Mouse (Mus musculus): Measurements from ENCODE around the gene Tpgs1.
"Not testable (repeated sequence)": the region's sequence is repeated elsewhere in the genome, so short reads cannot be mapped to it uniquely, and the experiment has no call there.

Gene Tpgs1

DNA sequence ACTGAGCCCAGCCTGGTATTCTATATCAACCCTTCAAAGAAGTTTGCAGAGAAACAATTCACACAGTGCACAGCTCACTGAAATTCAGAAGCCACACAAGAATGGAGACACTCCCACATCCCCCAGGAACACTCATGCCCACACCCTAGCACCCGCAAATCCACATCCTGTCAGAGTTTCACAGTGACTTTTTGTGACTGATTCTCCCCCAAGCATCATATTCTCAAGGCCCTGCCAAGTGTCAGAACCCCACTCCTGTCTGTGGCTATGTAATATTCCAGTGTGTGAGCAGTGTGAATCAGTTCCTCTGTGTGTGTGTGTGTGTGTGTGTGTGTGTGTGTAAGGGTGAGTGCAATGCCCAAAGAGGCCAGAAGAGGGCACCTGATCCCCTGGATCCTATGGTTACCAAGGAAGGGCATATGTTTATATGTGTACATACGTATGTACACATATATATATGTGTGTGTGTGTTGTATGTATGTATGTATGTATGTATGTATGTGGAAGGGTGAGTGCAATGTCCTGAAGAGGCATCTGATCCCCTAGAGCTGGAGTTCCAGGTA is 22.9 kb downstream of the Tpgs1 start:
- DNase-seq (ENCODE audit: low read depth, low spot score), result peak; percentile 65

DNA sequence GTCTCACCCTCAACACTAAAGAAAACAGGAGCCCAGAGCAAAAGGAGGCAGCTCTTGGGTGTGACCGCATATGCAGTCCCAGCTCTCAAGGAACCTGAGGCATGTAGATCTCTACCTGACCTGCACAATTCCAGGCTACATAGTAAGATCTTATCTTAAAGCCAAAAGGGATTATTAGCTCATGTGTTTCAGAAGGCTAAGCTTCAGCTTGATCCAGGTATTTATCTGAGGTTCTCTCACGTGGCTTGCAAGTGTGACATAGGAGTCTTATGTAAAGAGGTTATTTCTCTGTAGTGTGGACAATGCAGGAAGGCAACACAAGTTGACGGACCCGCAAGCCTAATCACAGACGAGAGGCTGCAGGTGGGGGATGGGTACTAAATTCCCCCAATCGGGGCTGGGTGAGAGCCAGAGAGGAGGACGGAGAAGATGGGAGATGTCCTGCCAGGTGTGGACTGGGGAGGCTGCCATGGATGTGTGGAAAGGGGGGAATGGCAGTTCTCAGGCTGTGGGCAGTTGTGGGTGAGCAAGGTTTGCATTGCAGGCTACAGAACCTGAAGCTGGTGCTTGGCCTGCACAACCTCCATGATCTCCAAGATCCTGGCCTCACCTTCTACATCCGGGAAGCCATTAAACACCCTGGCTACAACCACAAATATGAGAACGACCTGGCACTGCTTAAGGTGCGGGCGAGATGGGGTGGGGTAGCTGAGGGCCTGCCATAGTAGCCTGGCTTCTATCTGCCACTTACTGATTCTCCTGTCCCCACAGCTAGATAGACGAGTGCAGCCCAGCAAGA is 24.6 kb downstream of the Tpgs1 start:
- DNase-seq (ENCODE audit: low read depth, low spot score), result no peak

DNA sequence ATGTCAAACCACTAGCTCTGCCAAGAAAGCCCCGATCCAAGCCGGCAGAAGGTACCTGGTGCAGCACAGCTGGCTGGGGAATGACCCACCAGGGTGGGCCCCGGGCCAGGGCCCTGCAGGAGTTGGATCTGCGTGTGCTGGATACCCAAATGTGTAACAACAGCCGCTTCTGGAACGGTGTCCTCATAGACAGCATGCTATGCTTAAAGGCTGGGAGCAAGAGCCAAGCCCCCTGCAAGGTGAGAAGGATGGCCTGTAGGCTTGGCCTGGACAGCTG is 25.1 kb downstream of the Tpgs1 start:
- DNase-seq (ENCODE audit: low read depth, low spot score), result no peak

DNA sequence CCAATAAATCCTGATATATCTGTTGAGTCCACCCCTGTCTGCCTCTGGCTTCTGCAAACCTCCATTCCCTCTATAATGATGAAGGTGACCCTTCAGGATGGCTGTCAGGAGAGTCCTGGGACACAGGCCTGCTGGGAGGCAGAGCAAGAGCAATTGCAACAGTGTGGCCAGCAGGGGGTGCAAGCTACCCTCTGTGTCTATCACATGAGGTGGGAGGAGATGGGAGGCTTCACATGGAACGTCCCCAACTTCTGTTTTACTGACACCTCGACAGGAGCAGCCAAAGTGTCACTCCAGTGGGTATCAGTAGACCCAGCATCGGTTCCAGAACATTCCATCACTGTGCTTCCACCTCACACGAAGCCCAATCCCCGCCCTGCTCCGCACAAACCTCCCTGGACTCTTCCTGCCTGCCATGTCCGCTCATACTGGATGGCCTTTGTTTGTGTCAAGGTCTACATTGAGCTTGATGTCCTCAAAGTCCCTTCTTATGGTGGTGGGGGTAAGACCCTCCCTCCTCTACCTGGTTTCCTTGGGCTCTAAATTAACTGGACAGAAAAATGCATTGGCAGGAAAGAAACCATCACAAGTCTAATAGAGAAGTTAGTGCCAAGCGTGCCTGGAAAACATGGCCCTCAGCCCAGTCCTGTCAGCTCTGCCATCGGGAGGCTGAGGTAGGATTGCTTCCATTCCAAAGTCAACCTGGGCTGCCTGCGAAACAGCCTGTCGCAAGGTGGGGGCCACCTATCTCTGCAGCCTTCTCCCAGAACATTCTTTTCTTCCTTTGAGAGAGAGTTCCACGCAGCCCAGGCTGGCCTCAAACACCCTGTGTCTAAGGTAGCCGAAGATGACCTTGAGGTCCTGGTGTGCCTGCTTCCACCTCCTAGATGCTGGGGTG is 26.3 kb downstream of the Tpgs1 start:
- DNase-seq (ENCODE audit: low read depth, low spot score), result peak; percentile 83

DNA sequence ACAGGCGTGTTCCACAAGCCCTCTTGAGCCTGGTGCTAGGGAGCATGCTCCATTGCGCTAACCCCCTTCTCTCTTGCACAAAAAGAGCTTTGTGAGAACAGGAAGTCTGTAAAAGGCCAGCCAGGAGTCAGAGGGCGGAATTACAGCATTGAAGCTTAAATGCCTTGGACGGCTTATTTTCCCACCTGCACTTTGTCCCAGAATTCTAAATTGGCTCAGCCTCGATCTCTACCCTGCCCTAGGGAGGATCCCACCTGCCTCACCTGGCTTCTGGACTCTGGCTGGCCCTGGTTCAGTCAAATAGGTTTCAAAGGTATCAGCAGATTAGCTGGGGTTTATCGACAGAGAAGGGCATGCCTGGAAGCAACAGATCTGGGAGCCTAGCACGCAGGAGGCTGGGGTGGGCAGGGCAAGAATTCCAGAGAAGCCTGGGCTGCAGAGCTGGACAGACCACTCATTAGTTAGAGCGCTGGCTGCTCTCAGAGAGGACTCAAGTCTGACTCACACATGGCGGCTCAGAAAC is 27.0 kb downstream of the Tpgs1 start:
- no peak for DNase-seq (ENCODE audit: low read depth, low spot score)

DNA sequence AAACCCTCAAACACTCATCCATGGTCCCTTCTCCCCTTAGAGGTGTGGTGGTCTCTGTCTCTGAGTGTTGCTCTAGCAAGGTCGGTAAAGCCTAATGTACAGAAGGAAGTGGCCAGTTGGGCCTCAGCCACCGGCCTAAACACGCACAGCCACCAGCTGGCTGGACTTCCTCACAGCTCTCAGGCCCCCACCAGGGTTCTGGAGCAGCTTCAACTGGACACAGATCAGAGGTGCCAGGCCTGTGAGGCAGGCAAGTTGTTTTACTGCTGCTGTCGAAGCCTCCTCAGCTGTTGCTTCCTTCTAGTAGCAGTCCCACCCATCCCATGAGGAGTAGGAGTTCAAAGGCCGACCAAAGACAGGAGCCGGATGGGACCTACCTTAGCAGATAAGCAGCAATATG is 28.7 kb downstream of the Tpgs1 start:
- no peak for DNase-seq (ENCODE audit: low read depth, low spot score)

DNA sequence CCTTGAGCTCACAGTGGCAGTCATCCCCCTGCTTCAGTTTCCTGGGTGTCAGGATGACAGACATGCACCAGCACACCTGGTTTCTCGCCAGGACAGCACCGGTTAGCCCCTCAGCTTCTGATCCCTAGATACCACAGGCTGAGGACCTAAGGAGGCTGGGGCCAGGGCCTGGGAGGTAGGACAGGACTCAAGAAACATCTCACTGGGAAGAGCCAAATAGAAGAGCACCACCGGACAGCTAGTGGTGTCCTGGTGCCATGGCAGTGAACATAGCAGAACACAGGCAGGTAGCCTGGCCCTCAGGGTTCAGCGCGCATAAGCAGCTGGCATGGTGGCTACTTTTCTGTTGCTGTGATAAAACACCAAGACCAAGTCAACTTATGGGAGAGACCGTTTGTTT is 29.3 kb downstream of the Tpgs1 start:
- no peak for DNase-seq (ENCODE audit: low read depth, low spot score)

DNA sequence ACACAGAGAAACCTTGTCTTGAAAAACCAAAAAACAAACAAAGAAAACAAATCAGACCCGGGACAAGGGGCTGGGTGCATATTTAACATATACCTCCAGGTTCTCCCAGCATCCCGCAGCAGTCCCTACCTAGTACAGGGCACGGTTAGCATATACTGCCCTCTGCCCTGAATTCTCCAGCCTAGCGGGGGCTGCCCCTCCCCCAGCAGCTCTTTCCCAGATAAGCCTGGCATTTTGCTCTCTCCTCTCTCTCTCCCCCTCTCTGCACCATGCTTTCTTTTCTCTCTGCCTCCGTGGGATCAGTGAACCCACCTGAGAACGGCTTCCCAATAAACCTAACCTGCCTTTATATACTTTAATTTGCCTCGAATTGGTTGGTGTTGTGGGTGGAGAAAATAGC is 31.5 kb downstream of the Tpgs1 start:
- DNase-seq (ENCODE audit: low read depth, low spot score), result no peak

DNA sequence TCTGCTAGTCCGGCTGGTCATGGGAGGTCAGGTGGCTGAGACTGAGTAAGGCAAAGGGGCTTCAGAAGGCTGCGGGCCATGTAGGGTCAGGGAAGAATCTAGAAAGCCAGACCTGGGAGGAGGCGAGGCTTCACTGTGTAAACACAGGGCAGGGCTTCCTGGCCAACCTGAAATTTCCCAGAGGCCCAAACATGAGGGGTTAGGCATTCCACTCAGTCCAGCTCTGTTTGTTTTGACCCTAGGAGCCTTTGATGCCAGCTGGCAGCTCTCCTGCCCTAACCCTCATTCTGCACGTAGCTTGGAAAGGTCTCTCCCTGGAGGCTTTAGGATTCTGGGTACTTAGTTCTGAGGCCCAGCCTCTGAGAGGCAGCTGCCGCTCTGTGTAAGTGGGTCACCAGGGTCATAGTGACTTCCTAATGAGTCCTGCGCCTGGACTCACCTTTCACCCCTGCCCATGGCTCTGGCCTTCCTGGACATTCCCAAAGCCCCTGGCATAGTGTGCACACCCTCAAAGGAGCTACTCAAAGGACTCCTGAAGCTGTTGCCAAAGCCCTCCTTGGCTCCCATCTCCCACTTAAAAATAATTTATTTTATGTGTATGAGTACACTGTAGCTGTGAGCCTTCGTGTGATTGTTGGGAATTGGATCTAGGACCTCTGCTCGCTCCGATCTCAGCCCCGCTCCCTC is 32.4 kb downstream of the Tpgs1 start:
- no peak for DNase-seq (ENCODE audit: low read depth, low spot score)

DNA sequence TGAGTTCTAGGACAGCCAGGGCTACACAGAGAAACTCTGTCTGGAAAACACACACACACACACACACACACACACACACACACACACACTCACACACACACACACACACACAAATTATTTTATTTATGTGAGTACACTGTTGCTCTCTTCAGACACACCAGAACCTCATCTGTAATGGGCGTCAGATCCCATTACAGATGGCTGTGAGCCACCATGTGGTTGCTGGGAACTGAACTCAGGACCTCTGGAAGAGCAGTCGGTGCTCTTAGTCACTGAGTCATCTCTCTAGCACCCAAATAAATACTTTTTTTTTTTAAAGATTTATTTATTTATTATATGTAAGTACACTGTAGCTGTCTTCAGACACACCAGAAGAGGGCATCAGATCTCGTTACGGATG is 33.8 kb downstream of the Tpgs1 start:
- not testable (repeated sequence) for DNase-seq (ENCODE audit: low read depth, low spot score)

DNA sequence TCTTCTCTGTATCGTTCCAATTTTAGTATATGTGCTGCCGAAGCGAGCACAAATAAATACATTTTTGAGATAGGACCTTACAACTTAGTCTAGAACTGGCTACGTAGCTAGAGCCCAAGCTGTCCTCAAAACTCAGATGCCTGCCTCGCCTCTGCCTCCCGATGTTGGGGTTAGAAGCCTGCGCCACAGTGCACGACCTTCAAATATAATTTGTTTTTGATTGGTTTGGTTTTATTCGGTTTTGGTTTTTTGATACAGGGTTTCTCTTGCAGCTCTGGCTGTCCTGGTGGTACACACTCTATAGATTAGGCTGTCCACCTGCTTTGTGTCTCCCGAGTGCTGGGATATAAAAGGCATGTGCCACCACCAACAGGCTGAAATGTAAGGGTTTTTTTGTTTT is 34.4 kb downstream of the Tpgs1 start:
- DNase-seq (ENCODE audit: low read depth, low spot score), result no peak

DNA sequence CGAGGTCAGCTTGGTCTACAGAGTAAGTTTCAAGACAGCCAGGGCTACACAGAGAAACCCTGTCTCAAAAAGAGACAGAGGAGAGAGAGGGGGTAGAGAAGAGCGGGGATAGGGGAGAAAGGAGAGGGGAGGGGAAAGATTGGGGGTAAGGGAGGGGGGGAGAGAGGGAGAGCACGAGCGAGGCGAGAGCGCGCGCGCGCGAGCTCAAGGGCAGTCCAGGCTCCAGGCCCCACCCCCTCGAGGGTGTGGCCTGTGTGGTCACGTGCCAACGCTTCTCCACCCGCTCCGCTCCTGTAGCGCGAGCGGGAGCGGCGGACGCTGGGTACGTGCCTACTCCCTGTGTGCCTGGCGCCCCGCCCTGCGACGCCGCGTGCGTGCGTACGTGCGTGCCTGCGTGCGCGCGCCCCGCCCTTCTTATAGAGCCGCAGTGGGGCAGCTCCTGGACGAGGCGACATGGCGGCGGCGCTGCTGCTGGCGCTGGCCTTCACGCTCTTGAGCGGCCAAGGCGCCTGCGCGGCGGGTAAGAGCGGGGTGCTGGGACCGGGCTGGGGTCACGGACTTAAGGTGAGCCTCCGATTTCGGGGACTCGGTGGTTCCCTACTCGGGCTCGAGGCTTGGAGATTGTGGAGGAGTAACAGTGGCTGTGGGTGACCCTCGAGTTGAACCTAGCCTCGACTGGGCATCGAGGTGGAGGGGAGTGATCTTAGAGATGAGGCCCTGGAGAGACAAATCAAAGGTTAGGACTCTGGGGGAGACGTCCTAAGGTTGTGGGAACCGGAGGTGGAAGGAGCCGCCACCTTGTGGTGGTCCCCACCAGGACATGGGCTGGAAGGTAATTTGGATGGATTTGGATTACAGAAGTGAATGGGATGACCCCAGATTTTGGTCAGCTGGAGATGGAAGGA is 35.1 kb downstream of the Tpgs1 start, which contains the start of gene Bsg:
Gene Bsg, plus strand, starts transcription at position 427 of the 905 bp plus-strand sequence.
- DNase-seq (ENCODE audit: low read depth, low spot score), result peak; percentile 99

DNA sequence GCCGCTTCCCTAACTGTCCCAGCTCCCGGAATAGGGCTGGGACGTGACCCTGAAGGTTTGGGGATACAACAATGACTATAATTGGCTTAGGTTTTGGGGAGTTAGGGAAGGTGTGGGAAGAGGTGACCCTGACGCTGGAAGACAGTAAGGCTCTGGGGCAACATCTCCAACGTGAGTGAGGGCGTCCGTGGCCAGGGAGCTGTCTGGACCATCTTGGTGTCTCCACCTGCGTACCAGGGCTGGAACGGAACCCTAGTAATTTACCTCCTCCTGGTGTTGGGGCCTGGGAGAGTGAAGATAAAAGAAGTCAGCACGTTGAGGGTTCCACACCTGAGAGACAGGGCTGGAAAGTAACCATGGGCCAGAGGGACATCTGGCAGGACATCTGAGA is 35.8 kb downstream of the Tpgs1 start:
- DNase-seq (ENCODE audit: low read depth, low spot score), result no peak

DNA sequence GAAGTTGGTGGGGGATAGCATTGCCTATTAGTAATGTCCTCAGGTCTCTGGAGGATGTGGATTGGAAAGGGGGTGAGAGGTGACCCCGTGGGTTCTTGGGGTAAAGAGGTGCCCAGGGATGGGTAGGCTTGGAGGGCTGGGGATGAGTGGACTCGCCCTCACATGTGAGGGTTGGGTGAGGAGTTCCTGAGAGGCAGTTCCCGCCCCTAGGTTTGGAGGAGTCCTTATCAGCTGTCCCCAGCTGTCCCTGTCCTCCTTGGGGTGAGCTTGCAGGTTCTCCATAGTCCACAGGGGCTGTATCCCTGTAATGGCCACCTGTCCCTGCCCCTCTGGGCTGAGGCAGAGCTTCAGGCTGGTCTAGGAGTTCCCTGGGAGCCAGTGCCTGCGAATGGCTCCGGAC is 36.8 kb downstream of the Tpgs1 start:
- DNase-seq (ENCODE audit: low read depth, low spot score), result no peak

DNA sequence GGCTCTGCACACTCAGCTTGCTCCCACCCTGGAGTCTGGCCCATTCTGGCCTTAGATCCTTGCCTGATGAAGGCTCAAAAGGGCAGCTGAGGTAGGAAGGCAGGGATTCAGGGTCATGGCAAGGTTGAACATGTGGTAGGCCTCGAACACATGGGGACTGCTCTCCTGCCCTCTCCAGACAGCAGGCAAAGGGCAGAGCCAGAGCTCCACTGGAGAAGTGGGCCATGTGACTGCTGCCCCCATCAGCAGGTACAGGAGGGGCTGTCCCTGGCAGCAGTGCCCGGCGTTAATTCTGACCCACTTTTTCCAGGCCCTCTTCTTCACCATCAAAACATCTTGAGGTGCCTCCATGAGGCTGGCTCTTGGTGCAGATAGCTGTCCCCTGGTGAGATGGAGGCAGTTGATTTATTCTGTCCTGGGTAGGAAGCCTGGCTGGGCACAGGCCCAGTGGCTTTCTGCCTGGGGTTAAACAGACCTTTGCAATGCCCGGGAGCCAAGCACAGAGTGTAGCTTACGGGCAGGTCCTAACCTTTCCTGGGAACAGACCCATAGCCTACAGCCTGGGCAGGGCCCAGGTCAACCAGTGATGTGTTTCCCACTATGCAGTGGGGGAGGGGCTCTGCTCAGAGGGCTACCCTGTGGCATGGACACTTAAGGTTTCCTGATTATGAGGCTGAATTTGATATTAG is 37.4 kb downstream of the Tpgs1 start:
- DNase-seq (ENCODE audit: low read depth, low spot score), result no peak

DNA sequence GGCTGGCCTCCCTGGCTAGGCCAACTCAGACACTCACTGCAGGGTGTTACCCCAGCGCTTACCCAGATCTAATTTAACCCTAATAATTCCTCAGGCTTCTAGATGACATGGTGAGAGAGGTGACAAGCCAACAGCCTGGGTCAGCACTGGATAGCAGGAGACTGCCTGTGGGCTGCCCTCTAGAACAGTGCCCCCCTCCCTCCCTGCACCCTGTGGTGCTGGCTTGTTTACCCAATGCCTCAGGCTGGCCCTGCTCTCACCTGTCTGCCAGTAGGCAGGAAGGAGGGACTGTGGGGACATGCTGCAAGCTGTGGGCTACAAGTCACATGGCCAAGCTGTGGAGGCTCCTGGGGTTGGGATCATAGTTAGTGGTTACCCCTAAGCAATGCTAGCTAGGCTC is 38.0 kb downstream of the Tpgs1 start:
- no peak for DNase-seq (ENCODE audit: low read depth, low spot score)

DNA sequence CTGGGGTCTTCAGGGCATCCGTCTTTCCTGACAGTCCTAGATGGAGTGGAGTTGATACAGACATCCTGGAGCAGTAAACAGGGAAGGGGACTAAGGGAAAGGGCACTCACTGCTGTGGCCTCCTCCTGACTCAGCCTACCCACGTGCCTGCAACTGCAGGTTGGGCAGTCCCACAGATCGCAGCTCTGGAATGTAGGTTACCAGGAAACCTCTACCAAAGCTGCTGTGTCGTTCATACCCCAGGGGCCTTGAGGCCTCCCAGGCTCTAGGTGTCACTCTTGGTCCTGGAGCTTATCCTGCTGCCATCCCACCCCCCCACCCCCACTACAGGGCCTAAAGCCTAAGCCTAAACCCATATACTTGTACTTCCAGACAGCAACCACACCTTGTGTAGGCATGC is 38.6 kb downstream of the Tpgs1 start:
- peak; percentile 79 for DNase-seq (ENCODE audit: low read depth, low spot score)

DNA sequence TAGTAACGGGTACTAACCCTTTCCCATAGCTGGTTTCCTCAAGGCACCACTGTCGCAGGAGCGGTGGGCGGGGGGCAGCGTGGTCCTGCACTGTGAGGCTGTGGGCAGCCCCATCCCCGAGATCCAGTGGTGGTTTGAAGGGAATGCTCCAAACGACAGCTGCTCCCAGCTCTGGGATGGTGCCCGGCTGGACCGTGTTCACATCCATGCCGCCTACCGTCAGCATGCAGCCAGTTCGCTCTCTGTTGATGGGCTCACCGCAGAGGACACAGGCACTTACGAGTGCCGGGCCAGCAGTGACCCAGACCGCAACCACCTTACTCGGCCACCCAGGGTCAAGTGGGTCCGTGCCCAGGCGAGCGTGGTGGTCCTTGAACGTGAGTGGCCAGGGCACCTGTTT is 39.5 kb downstream of the Tpgs1 start:
- no peak for DNase-seq (ENCODE audit: low read depth, low spot score)

DNA sequence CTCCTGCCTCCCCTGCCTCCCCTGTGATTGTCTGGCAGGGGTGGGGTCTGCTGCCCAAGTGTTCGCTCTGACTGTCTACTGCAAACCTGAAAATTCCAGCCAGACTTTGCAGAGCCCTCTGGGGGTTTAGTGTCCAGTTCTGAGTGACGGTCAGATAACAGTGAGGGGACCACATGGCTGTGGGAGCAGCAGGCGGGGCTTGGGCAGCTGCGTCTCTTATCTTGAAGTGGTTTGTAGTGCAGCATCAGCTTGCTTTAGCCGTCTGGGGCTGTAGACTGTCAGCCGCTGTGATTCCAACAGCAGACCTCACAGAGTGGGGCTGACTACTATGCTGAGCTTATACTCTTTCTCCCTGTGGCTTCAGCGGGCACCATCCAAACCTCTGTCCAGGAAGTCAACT is 40.1 kb downstream of the Tpgs1 start:
- no peak for DNase-seq (ENCODE audit: low read depth, low spot score)

DNA sequence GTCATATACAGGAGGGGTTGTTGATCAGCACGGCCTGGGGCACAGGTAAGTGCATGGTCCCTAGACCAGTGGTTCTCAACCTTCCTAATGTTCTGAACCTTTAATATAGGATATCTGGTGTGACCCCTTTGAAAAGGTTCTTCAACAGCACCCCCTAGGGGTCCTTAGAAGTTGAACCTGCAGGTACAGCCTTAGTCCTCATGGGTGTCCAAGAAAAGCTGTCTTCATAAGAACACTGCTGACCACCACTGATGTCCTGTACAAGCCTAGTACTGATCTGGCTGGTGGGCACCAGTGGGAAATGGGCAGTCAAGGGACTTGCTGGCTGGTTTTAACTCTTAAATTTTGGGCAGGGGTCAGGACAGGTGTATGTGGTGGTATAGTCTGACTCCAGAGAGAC is 42.9 kb downstream of the Tpgs1 start:
- peak; percentile 78 for DNase-seq (ENCODE audit: low read depth, low spot score)

Measured in R1 (cell line).